Mouse (Mus musculus): Measurements from ENCODE around the gene Kcnab3.
A peak's percentile ranks its signal among the peaks of the same experiment; 100 is the strongest.

Kcnab3 gene

DNA sequence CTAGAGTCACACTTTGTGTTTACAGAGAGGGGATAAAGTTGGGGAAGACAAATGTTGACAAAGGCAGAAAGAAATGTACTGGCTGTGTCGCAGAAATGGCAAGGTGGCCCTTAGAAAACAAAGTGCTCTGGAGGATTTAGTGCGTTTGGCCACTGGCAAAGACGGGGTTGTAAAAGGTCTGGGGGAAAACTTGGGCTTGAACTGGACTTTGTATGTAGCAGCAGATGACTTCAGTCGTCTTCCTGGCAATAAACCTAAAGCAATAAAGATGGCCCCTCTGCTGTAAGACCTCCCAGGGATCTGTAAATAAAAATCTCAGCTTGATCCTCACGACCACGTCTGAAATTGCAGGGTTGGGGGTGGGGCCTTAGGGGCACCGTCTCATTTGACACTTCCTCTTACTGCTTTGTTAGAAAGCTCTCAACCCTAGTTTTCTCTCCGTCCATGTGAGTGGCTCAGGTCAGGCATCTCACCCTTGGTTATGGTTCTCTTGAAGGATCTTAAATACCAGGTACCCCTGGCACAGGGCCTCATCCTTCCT lies 6.7 kb downstream of the Kcnab3 start:
- DNase-seq: no peak

GRCm38 (mm10) chr11:69333922-69334321 lies 7.9 kb downstream of the Kcnab3 start:
- no peak for DNase-seq

DNA sequence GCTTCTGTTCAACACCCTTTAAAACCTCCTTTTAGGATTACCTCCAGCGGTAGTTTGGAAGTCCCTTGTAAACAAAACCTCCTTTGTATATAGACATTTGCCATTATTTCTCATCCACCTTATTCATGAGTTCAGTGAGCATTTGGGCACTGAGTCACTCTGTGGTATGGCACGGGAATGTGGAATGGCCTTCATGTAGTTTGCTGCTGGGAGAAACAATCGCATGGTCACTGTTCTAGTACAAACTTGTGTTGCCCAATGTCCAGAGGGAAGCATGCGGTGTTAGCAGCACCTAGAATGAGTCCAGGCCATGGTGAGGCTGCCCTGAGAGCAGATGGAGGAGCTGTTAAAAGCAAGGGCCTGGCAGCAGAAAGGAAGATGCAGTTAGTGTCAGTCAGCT lies 8.7 kb downstream of the Kcnab3 start:
- no peak for DNase-seq

DNA sequence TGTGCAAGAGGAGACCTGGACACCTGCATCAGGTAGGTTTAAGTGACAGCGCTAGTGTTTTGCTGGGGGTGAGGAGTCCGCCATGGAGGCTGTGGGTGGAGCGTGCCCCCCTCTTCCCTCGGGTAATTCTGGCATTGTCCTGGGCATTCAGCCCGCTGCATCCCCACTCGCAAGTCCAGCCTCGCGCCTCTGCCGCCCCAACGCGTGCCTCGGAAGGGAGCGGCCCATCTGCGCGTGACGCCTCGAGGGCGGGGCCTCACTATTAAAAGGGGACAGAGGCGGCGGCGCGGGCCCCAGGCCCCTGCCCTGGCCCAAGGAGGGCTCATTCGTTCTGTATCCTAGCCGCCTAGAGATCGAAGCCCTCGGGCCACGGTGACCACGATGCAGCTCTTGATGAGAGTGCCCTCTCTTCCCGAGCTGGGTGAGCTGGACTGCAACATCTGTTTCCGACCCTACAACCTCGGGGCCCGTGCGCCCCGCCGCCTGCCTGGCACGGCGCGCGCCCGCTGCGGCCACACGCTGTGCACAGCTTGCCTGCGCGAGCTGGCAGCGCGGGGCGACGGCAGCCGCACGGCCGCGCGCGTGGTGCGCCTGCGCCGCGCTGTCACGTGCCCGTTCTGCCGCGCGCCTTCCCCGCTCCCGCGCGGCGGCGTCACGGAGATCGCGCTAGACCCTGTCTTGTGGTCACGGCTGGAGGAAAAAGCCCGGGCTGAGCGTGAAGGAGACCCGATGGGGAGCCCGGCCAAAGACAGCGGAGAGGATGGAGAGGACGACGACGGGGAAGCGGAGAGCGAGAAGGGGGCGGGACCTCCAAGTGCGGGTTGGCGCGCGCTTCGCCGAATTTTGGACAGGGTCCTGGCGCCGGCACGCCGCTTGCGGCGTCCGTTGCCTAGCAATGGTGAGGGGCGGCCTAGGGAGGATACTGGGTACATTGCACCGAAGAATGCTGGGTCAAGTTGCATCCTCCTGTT lies 14.4 kb downstream of the Kcnab3 start, which contains the start of gene Rnf227:
Gene Rnf227 (plus strand): TSS at position 301 of the 971 bp plus-strand sequence.
- DNase-seq: peak; percentile 50

GRCm38 (mm10) chr11:69346441-69346840 lies 20.4 kb downstream of the Kcnab3 start:
- no peak for DNase-seq

DNA sequence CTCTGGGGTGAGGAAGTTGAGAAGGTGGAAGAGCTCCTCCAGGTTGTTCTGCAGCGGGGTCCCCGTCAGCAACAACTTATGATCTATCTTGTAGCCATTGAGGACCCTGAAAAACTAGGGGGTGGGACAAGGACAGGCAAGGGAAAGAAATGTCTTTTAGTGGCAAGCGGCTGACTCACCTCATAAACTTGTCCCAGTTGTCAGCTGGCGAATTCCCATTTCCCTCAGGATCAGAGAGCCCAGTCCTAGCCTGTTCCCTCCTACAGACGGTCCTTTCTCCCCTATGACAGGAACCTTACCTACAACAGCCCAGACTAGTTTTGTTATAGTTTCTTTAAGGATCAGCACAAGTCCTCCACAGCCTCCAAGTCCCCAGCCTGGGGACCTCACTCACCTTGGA lies 30.5 kb downstream of the Kcnab3 start:
- DNase-seq: no peak

DNA sequence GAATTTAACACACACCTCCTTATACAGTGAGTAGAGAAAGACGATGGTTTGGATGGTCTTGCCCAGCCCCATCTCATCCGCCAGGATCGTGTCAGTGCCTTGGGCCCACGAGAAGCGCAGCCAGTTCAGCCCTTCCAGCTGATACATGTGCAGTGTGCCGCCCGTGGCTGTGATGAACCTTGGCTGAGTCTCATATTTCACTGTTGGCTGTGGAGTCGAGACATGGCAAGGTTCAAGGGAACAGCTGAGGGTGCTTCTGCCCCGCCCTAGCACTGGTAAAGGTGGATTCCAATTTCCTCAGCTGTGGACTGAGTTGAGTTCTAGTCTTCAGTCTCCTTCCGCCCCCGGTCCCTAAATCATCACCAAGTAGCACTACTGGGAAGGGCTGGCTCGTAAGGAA lies 31.6 kb downstream of the Kcnab3 start:
- DNase-seq: no peak

GRCm38 (mm10) chr11:69362021-69362420 lies 36.0 kb downstream of the Kcnab3 start:
- no peak for DNase-seq

DNA sequence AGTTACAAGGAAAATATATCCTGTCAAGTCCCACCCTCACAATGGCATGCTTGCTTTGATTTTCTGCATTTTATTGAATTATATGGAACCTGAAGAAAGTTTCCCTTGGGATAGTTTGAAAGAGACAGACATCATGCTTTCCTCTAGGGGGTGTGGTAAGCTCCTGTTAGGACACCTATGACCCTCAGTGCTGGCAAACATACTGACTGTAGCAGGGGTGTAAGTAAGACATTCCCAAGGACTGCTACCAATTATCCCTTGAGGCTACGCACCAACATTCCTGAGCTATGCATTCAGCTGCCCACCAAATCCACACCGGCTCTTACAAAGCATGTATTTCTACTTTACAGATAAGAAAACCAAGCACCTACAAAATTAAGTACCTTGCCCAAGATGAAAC lies 36.4 kb downstream of the Kcnab3 start:
- DNase-seq: peak; percentile 54

- peak; percentile 90 for DNase-seq
These were observed 38.3 kb downstream of the Kcnab3 start for GRCm38 (mm10) chr11:69364376-69364775.

GRCm38 (mm10) chr11:69364910-69365309 lies 38.9 kb downstream of the Kcnab3 start:
- peak; percentile 99 for DNase-seq

DNA sequence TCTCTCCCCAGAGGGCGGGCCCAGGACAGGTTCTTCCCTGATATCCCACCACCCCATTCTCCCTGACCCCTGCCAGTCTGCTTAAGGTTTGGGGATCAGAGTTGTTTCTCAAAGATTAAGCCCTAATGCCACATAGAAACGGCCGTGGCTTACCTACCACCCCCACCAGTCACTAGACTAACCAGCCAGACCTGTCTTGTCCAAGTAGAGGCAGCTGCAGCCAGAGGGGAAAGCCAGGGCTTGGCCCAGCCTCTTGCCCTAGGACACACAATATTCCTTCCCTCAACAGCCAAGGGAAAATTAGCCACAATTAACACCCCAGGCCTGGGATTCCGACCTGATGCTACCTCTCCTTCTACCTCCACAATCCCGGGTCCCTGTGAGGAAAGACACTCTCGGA lies 39.7 kb downstream of the Kcnab3 start:
- DNase-seq: no peak

- peak; percentile 98 for DNase-seq
These were observed 40.2 kb downstream of the Kcnab3 start for GRCm38 (mm10) chr11:69366157-69366854.

DNA sequence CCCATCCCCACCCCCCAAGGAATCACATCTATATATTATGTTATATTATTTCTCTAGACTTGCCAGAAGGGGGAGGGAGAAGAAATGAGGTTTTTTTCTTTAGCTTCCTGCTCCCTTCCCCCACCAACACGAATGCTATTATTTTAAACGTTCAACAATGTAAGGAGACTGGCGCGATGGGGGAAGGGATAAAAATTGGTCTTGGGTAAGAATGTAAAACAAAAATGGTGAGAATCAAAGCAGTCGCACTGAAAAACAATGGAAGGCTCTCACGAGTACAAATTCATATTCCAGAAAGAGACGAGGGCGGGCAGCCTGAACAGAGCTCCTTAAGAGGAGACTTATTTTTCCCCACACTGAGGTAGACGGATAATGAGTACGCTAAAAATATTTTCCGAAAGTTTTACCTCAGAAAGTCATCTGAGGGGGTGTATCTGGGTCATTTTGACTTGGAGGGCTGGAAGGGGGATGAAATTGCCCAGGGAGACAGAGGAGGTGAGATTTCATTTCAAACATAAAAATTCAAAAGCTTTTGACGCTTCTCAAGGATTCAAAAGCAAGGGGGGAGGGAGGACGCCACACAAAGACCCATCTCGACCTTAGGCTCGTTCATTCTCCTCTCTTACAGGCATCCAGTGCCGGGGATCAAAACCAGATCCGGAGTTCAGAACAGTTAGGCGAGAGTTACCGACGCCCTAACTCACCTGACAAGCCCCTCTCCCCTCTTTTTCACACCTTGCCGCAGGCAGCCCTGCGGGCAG lies 41.0 kb downstream of the Kcnab3 start:
- peak; percentile 64 for DNase-seq

GRCm38 (mm10) chr11:69367616-69368355 lies 41.7 kb downstream of the Kcnab3 start:
- DNase-seq: peak; percentile 63

DNA sequence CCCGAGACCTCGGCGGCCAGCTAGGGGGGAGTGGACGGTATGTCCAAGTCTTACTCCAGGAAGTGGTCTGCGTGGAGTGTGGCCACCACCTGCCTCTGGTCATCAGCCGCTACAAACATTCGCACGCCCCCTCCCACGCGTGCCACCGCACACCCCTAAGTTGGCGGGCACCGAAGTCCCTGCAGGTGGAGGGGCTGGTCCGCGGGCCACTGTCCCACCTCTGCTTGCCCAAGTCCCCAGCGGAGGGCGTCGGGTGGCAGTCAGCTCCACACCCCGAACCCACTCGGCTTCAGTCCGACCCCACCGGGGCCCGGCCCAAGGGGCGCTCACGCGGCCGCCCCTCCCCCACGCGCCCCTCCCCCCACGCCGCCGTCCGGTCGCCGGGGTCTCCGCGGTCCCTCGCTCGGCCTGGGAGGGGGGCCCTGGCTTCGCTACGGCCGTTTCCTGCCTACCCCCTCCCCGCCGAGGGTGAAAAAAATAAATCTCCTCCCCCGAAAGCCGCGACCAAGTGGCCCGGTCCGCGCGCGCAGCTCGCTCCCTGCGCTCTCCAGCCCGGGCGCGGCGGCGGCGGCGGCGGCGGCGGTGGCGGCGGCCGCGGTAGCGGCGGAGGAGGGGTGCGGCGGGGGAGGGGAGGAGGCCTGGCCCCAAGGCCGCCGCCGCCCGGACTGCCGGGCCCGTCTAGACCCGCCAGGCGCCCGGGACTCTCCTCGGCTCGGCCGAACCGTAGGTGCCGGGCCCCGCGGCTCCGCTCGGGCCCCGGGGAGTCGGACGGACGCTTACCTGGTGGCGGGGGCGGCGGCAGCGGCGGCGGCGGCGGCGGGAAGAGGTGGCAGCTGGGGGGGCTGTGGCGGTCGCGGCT lies 42.5 kb downstream of the Kcnab3 start:
- peak; percentile 38 for DNase-seq

- no peak for DNase-seq
These were observed 43.3 kb downstream of the Kcnab3 start, which contains the start of gene Chd3 for GRCm38 (mm10) chr11:69369215-69369989. Gene Chd3, minus strand, starts transcription at chr11:69369406.

GRCm38 (mm10) chr11:69369990-69370816 lies 44.1 kb downstream of the Kcnab3 start:
- no peak for DNase-seq

- no peak for DNase-seq
These were observed 44.8 kb downstream of the Kcnab3 start for GRCm38 (mm10) chr11:69370817-69371215.

All from kidney, adult 9 months (tissue).